ENCODE assay signal across 1 mouse cellular context in the genomic region with DNA sequence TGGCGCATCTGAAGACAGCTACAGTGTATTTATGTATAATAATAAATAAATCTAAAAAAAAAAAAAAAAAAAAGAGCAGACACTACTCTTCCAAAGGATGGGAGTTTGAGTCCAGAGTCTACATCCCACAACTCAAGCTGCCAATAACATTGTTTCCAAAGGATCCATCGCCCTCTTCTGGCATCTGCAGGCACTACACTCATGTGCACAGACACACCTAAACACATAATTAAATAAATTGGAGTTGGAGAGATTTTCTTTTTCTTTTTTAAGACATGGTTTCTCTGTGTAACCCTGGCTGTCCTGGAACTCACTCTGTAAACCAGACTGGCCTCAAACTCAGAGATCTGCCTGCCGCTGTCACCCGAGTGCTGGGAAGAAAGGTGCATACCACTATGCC.
TF ChIP-seq lines count a peak whose summit lies in the region.

No protein-coding gene starts in this region.

TF ChIP-seq in CH12.LX, 34 proteins besides CTCF, POLR2A, EP300 and RAD21:
- no peak for TF ChIP-seq PAX5 (IDR thresholded peaks at IDR 0.05; ENCODE audit: low read length)
- 0 out of 2 replicates have a peak, but pooled peaks have one; percentile 55 for TF ChIP-seq POLR2AphosphoS2 (IDR thresholded peaks at IDR 0.05; ENCODE audit: low read depth, low read length)
- peak; percentile 21; the same call in 1 of the 2 replicates for TF ChIP-seq SMC3 (IDR thresholded peaks at IDR 0.05; ENCODE audit: low read depth, low read length)
